Comparison of ENCODE assay signal across 9 mouse cellular contexts in genomic region chrX:111894321-111895050, GRCm38 (mm10). TPM values are rescaled to one million over a fixed set of nuclear protein-coding genes. Genes with fewer than 3 reads are reported as not detected.
DNase-seq lines count a peak whose midpoint lies in the region; ATAC-seq lines count a peak whose summit lies in the region.
"Had no signal": no experiment of that assay in that cellular context is flagged by ENCODE, and none has a peak within 500 bp of the region (broad histone marks: within the 10 kb centered on the region; RNA-seq: fewer than 3 reads in every experiment).

No protein-coding gene starts in this region.

- peaks cover 15% of the 10 kb centered on the region for H3K27me3 ChIP-seq in lung, embryonic 15.5 days
- peaks cover 21% of the 10 kb centered on the region for H3K27me3 ChIP-seq in embryonic facial prominence, embryonic 14.5 days (replicated peaks; ENCODE audit: control insufficient read depth, insufficient read depth, low read length)
- no peaks in the 10 kb centered on the region for H3K27me3 ChIP-seq in intestine, embryonic 16.5 days (replicated peaks; ENCODE audit: control insufficient read depth, insufficient read depth, low read length)
- no peaks in the 10 kb centered on the region for H3K27me3 ChIP-seq in midbrain, embryonic 14.5 days (ENCODE audit: control insufficient read depth, insufficient read depth, low read length)

- H3K4me3 ChIP-seq in lung, embryonic 15.5 days = peak overlapping the region; percentile 35
- peak overlapping the region; percentile 41 for H3K4me3 ChIP-seq in embryonic facial prominence, embryonic 14.5 days (ENCODE audit: low read depth, low read length)
- H3K4me3 ChIP-seq in intestine, embryonic 16.5 days (ENCODE audit: low read length) = peak overlapping the region; percentile 46
- H3K4me3 ChIP-seq in midbrain, embryonic 14.5 days (replicated peaks; ENCODE audit: low read depth, low read length) = peak overlapping the region; percentile 45

- no peak overlapping the region for H3K27ac ChIP-seq in lung, embryonic 15.5 days
- no peak overlapping the region for H3K27ac ChIP-seq in embryonic facial prominence, embryonic 14.5 days (replicated peaks; ENCODE audit: low read depth, low read length)
- H3K27ac ChIP-seq in intestine, embryonic 16.5 days (ENCODE audit: low read length) = no peak overlapping the region
- no peak overlapping the region for H3K27ac ChIP-seq in midbrain, embryonic 14.5 days (replicated peaks; ENCODE audit: low read depth, low read length)

- WGBS in lung, embryonic 15.5 days = 27% methylated on average over 51 of the region's 71 CpGs
- WGBS in embryonic facial prominence, embryonic 14.5 days = 23% methylated on average over 32 of the region's 71 CpGs
- 15% methylated on average over 59 of the region's 71 CpGs for WGBS in intestine, embryonic 16.5 days
- 20% methylated on average over 66 of the region's 71 CpGs for WGBS in midbrain, embryonic 14.5 days

- no peak for DNase-seq in lung, postnatal 4 days
- DNase-seq in embryonic facial prominence, embryonic 14.5 days (ENCODE audit: low spot score) = peak; percentile 3
- peak; percentile 41 for DNase-seq in midbrain, embryonic 14.5 days
- no peak for DNase-seq in spleen, postnatal 4 days (ENCODE audit: low spot score in 2 of 2)
- no peak for DNase-seq in gastrocnemius, adult 8-10 months (ENCODE audit: low spot score in 2 of 2)
- DNase-seq in thymus, postnatal 4 days = no peak

- no peak overlapping the region for H3K9ac ChIP-seq in lung, embryonic 15.5 days
- H3K9ac ChIP-seq in embryonic facial prominence, embryonic 14.5 days (ENCODE audit: low read depth, low read length) = peak overlapping the region; percentile 42; the same call in 1 of the 2 replicates
- 0 out of 2 replicates have a peak overlapping the region, but pooled peaks have one; percentile 29 for H3K9ac ChIP-seq in intestine, embryonic 16.5 days (ENCODE audit: low read depth, low read length)
- H3K9ac ChIP-seq in midbrain, embryonic 14.5 days (replicated peaks; ENCODE audit: low read length) = no peak overlapping the region

- H3K4me1 ChIP-seq in lung, embryonic 15.5 days = no peaks in the 10 kb centered on the region
- H3K4me1 ChIP-seq in embryonic facial prominence, embryonic 14.5 days (ENCODE audit: control insufficient read depth, insufficient read depth, low read length) = no peaks in the 10 kb centered on the region
- H3K4me1 ChIP-seq in intestine, embryonic 16.5 days (ENCODE audit: control insufficient read depth, insufficient read depth, low read length) = no peaks in the 10 kb centered on the region
- H3K4me1 ChIP-seq in midbrain, embryonic 14.5 days (ENCODE audit: control insufficient read depth, insufficient read depth, low read length) = no peaks in the 10 kb centered on the region

- no peak for ATAC-seq in lung, embryonic 15.5 days (ENCODE audit: borderline replicate concordance, extremely low read depth, low FRiP score, low TSS enrichment)
- no peak for ATAC-seq in embryonic facial prominence, embryonic 14.5 days (ENCODE audit: low read depth)
- ATAC-seq in intestine, embryonic 16.5 days = peak; percentile 74
- peak; percentile 62; the same call in 1 of the 2 replicates for ATAC-seq in midbrain, embryonic 14.5 days (ENCODE audit: low FRiP score, low TSS enrichment)

- H3K36me3 ChIP-seq in lung, embryonic 15.5 days = no peaks in the 10 kb centered on the region
- no peaks in the 10 kb centered on the region for H3K36me3 ChIP-seq in embryonic facial prominence, embryonic 14.5 days (ENCODE audit: control insufficient read depth, insufficient read depth, low read length)
- H3K36me3 ChIP-seq in intestine, embryonic 16.5 days (ENCODE audit: control insufficient read depth, insufficient read depth, low read length) = no peaks in the 10 kb centered on the region
- H3K36me3 ChIP-seq in midbrain, embryonic 14.5 days (ENCODE audit: control insufficient read depth, insufficient read depth, low read length) = no peaks in the 10 kb centered on the region

- H3K4me2 ChIP-seq in lung, embryonic 15.5 days = peak overlapping the region; percentile 63
- H3K4me2 ChIP-seq in embryonic facial prominence, embryonic 14.5 days (ENCODE audit: low read depth, low read length) = peak overlapping the region; percentile 64
- peak overlapping the region; percentile 70 for H3K4me2 ChIP-seq in intestine, embryonic 16.5 days (ENCODE audit: low read depth, low read length)
- H3K4me2 ChIP-seq in midbrain, embryonic 14.5 days (ENCODE audit: low read length) = peak overlapping the region; percentile 71

- H3K9me3 ChIP-seq in lung, embryonic 15.5 days = no peaks in the 10 kb centered on the region
- H3K9me3 ChIP-seq in embryonic facial prominence, embryonic 14.5 days (ENCODE audit: control insufficient read depth, low read length) = no peaks in the 10 kb centered on the region
- no peaks in the 10 kb centered on the region; the same call in 1 of the 2 replicates for H3K9me3 ChIP-seq in intestine, embryonic 16.5 days (ENCODE audit: control insufficient read depth, low read length)
- no peaks in the 10 kb centered on the region for H3K9me3 ChIP-seq in midbrain, embryonic 14.5 days (ENCODE audit: control insufficient read depth, low read length)

RNA-seq across cellular contexts. Expression of gene Gm45194, which starts 3.3 kb away (rescaled TPM):
- not detected in 2 replicates for polyA plus RNA-seq in lung, embryonic 15.5 days (2015; fragmentation: Nextera tagmentation; extraction: Ambion mirVana)
- polyA plus RNA-seq in embryonic facial prominence, embryonic 14.5 days (2014; fragmentation: Nextera tagmentation; extraction: Ambion mirVana) = 2.5 and 2.9 TPM in 2 replicates
- polyA plus RNA-seq in intestine, embryonic 16.5 days (2015; fragmentation: Nextera tagmentation; extraction: Ambion mirVana) = not detected in 2 replicates
- 1.1 and 1.3 TPM in 2 replicates for polyA plus RNA-seq in midbrain, embryonic 14.5 days (2014; fragmentation: Nextera tagmentation; extraction: Ambion mirVana)
- total RNA-seq in gastrocnemius, adult 8-10 months (2022) = not detected
- total RNA-seq: left cerebral cortex, postnatal 10 days had no signal

Comparison
In these comparisons a context has a peak if more than half of its experiments do, and no peak if none do; other contexts are left out.
1. ATAC-seq: peak in intestine, embryonic 16.5 days (single experiment) and midbrain, embryonic 14.5 days (single experiment); none in lung, embryonic 15.5 days (single experiment) and embryonic facial prominence, embryonic 14.5 days (single experiment).
2. H3K9ac ChIP-seq: peak in embryonic facial prominence, embryonic 14.5 days (single experiment) and intestine, embryonic 16.5 days (single experiment); none in lung, embryonic 15.5 days (single experiment) and midbrain, embryonic 14.5 days (single experiment).
3. DNase-seq: peak in embryonic facial prominence, embryonic 14.5 days (single experiment) and midbrain, embryonic 14.5 days (single experiment); none in lung, postnatal 4 days (0 of 2), spleen, postnatal 4 days (0 of 2), gastrocnemius, adult 8-10 months (0 of 2) and thymus, postnatal 4 days (single experiment).
4. Peak in every context shown above with its lines, with median percentiles within 50 percentile points of each other: H3K4me2 ChIP-seq and H3K4me3 ChIP-seq.